Mouse (Mus musculus) neural tube, embryonic 15.5 days (tissue): ENCODE data around the gene Gsto2. TPM values are rescaled to one million over a fixed set of nuclear protein-coding genes. Genes with fewer than 3 reads are reported as not detected.

Source experiments
- ATAC-seq: fragments of 200-750 bp; cut with Nextera tagmentation; 2 replicates; pipeline ENCODE4 v1.8.0; 2017; ENCODE audit warnings: mild to moderate bottlenecking, moderate TSS enrichment, moderate library complexity; ENCODE audit not compliant: low FRiP score
- H3K27ac ChIP-seq: fragments of 300-500 bp; sonication (generic); replicated peaks from 2 replicates; pipeline ENCODE4 v1.5.1; 2015; ENCODE audit warnings: mild to moderate bottlenecking, inconsistent platforms
- H3K27me3 ChIP-seq: fragments of 300-500 bp; sonication (generic); replicated peaks from 2 replicates; pipeline ENCODE4 v1.6.1; 2015; ENCODE audit warnings: inconsistent platforms
- H3K36me3 ChIP-seq: fragments of 300-500 bp; sonication (generic); 2 replicates; pipeline ENCODE4 v1.6.1; 2015; ENCODE audit warnings: inconsistent platforms
- H3K4me1 ChIP-seq: fragments of 300-500 bp; sonication (generic); 2 replicates; pipeline ENCODE4 v1.6.1; 2015; ENCODE audit warnings: inconsistent platforms
- H3K4me2 ChIP-seq: fragments of 300-500 bp; sonication (generic); 2 replicates; pipeline ENCODE4 v1.6.1; 2015; ENCODE audit warnings: inconsistent platforms, mild to moderate bottlenecking, moderate library complexity
- H3K4me3 ChIP-seq: fragments of 300-500 bp; sonication (generic); replicated peaks from 2 replicates; pipeline ENCODE4 v1.5.1; 2015; ENCODE audit warnings: mild to moderate bottlenecking, inconsistent platforms
- H3K9ac ChIP-seq: fragments of 300-500 bp; sonication (generic); replicated peaks from 2 replicates; pipeline ENCODE4 v1.6.1; 2015; ENCODE audit warnings: mild to moderate bottlenecking, inconsistent platforms
- H3K9me3 ChIP-seq: fragments of 300-500 bp; sonication (generic); replicated peaks from 2 replicates; pipeline ENCODE4 v1.6.1; 2016; ENCODE audit warnings: inconsistent platforms
- WGBS: fragments of 180-500 bp; shearing (Covaris S2); methylation state at CpG from one replicate; pipeline ENCODE4 v1.1.7; 2015; ENCODE audit warnings: mixed read lengths; 5-methylcytosine and 5-hydroxymethylcytosine counted together
- microRNA-seq: library from miRNA; unstranded; fragments of <30 nt; microRNA quantifications from one replicate; pipeline ENCODE4, GENCODE M21; 2017
- polyA plus RNA-seq: library from polyadenylated mRNA; unstranded; fragments of >200 nt; fragmentation: Nextera tagmentation; extraction: Ambion mirVana; gene quantifications from 2 replicates; pipeline ENCODE4 v1.2.1, GENCODE M21; 2015

The Gsto2 gene
- polyA plus RNA-seq, 1 experiment from 2014 or later = 1.8 TPM

- no peaks in the 10 kb centered on the region for H3K9me3 ChIP-seq
- 95% methylated on average over 8 of the region's 8 CpGs for whole genome bisulfite sequencing
- no peaks in the 10 kb centered on the region for H3K36me3 ChIP-seq
- no peak overlapping the region for H3K4me2 ChIP-seq
- no peak overlapping the region for H3K9ac ChIP-seq
- peaks cover 17% of the 10 kb centered on the region for H3K4me1 ChIP-seq
- peaks cover 5% of the 10 kb centered on the region; the same call in 1 of the 2 replicates for H3K27me3 ChIP-seq
- H3K27ac ChIP-seq = no peak overlapping the region
- H3K4me3 ChIP-seq = no peak overlapping the region
- no peak for ATAC-seq
Observed at GRCm38 (mm10) chr19:47934146-47934545, 68.8 kb downstream of the Gsto2 start.

- Histone ChIP-seq H3K4me1 (peaks cover 17% of the 10 kb centered on the region), H3K4me3 (no peak overlapping the region), H3K27ac (no peak overlapping the region), H3K9ac (no peak overlapping the region), H3K4me2 (no peak overlapping the region), H3K27me3 (peaks cover 5% of the 10 kb centered on the region; the same call in 1 of the 2 replicates), H3K9me3 (no peaks in the 10 kb centered on the region), H3K36me3 (no peaks in the 10 kb centered on the region)
- no peak for ATAC-seq
- 76% methylated on average over 16 of the region's 16 CpGs for WGBS
Observed at GRCm38 (mm10) chr19:47934636-47935238, 69.4 kb downstream of the Gsto2 start.

GRCm38 (mm10) chr19:47935530-47935929 lies 70.2 kb downstream of the Gsto2 start:
- no peak for ATAC-seq
- Histone ChIP-seq H3K9me3 (no peaks in the 10 kb centered on the region), H3K27me3 (peaks cover 5% of the 10 kb centered on the region; the same call in 1 of the 2 replicates), H3K36me3 (no peaks in the 10 kb centered on the region), H3K9ac (no peak overlapping the region), H3K4me2 (no peak overlapping the region), H3K27ac (no peak overlapping the region), H3K4me3 (no peak overlapping the region), H3K4me1 (peaks cover 17% of the 10 kb centered on the region)
- 88% methylated on average over 6 of the region's 6 CpGs for WGBS

Small RNA genes within 50 kb of the gene (microRNA-seq; reads per million reads assigned to microRNA genes)
- gene Gm22240 = not detected

Other genes with a start within 250 kb of the Gsto2 start
- gene Col17a1, start 173.4 kb upstream of the Gsto2 start, polyA plus RNA-seq = 0.23 and 0.36 TPM in 2 replicates
- 158 and 173 TPM in 2 replicates for gene Sfr1, start 133.9 kb upstream of the Gsto2 start, polyA plus RNA-seq
- 156 and 169 TPM in 2 replicates for gene Gsto1, start 10.6 kb upstream of the Gsto2 start, polyA plus RNA-seq
- gene Cfap43, start 53.8 kb downstream of the Gsto2 start, polyA plus RNA-seq = 0.51 and 0.98 TPM in 2 replicates
- 3.6 and 7.8 TPM in 2 replicates for gene Itprip, start 53.8 kb downstream of the Gsto2 start, polyA plus RNA-seq
- 0.47 and 0.59 TPM in 2 replicates for gene Cfap58, start 72.1 kb downstream of the Gsto2 start, polyA plus RNA-seq